Mouse (Mus musculus): ENCODE results near the gene Zfp612. TPM values are rescaled to one million over a fixed set of nuclear protein-coding genes. Genes with fewer than 3 reads are reported as not detected.

Gene Zfp612
- polyA plus RNA-seq, 1 experiment, result not detected

- Histone ChIP-seq H3K79me3 (ENCODE audit: low read depth) (no peaks in the 10 kb centered on the region), H3K36me3 (ENCODE audit: control insufficient read depth, insufficient read depth) (no peaks in the 10 kb centered on the region), H3K4me3 (ENCODE audit: insufficient read depth, poor library complexity, severe bottlenecking) (no peak within 1 kb of the TSS), H3K27me3 (ENCODE audit: control insufficient read depth, insufficient read depth, insufficient read length) (peaks cover 9% of the 10 kb centered on the region), H3K79me2 (ENCODE audit: control insufficient read depth, insufficient read depth) (no peaks in the 10 kb centered on the region), H3ac (ENCODE audit: control insufficient read depth, insufficient read length, low read depth) (no peak within 1 kb of the TSS)
- TF ChIP-seq MYOD1 (IDR thresholded peaks at IDR 0.05; ENCODE audit: control insufficient read depth, insufficient read length, low read depth), result no peak
- TF ChIP-seq MAX (IDR thresholded peaks at IDR 0.05), result no peak
- no peak for TF ChIP-seq USF1 (IDR thresholded peaks at IDR 0.05; ENCODE audit: low read depth)
- no peak for TF ChIP-seq FOSL1 (IDR thresholded peaks at IDR 0.05; ENCODE audit: insufficient read depth, low read length, poor library complexity, severe bottlenecking)
- TF ChIP-seq CTCF (IDR thresholded peaks at IDR 0.05; ENCODE audit: control insufficient read depth, insufficient read depth, insufficient read length), result no peak
- TF ChIP-seq MYOG (IDR thresholded peaks at IDR 0.05; ENCODE audit: control insufficient read depth, extremely low read depth, insufficient read length), result no peak
- no peak for TF ChIP-seq CEBPB (IDR thresholded peaks at IDR 0.05; ENCODE audit: low read depth)
These were observed 39.9 kb upstream of the Zfp612 start, which contains the start of gene Chst4 for GRCm38 (mm10) chr8:110039659-110040058. Chst4 (minus strand) TSS chr8:110039740.

- H3K36me3 ChIP-seq (ENCODE audit: control insufficient read depth, insufficient read depth), result no peaks in the 10 kb centered on the region
- no peaks in the 10 kb centered on the region for H3K79me3 ChIP-seq (ENCODE audit: low read depth)
- H3K27me3 ChIP-seq (ENCODE audit: control insufficient read depth, insufficient read depth, insufficient read length), result peaks cover 8% of the 10 kb centered on the region
- no peak overlapping the region for H3ac ChIP-seq (ENCODE audit: control insufficient read depth, insufficient read length, low read depth)
- no peak overlapping the region for H3K4me3 ChIP-seq (ENCODE audit: insufficient read depth, poor library complexity, severe bottlenecking)
- no peak for TF ChIP-seq MYOD1 (IDR thresholded peaks at IDR 0.05; ENCODE audit: control insufficient read depth, insufficient read length, low read depth)
- no peak for TF ChIP-seq CTCF (IDR thresholded peaks at IDR 0.05; ENCODE audit: control insufficient read depth, insufficient read depth, insufficient read length)
- TF ChIP-seq USF1 (IDR thresholded peaks at IDR 0.05; ENCODE audit: low read depth), result no peak
- no peak for TF ChIP-seq CEBPB (IDR thresholded peaks at IDR 0.05; ENCODE audit: low read depth)
- no peak for TF ChIP-seq MYOG (IDR thresholded peaks at IDR 0.05; ENCODE audit: control insufficient read depth, extremely low read depth, insufficient read length)
- TF ChIP-seq FOSL1 (IDR thresholded peaks at IDR 0.05; ENCODE audit: insufficient read depth, low read length, poor library complexity, severe bottlenecking), result no peak
- no peak for TF ChIP-seq MAX (IDR thresholded peaks at IDR 0.05)
- H3K79me2 ChIP-seq (ENCODE audit: control insufficient read depth, insufficient read depth), result no peaks in the 10 kb centered on the region
These were observed 39.0 kb upstream of the Zfp612 start for GRCm38 (mm10) chr8:110040509-110040908.

GRCm38 (mm10) chr8:110051208-110051607, 28.3 kb upstream of the Zfp612 start:
- Histone ChIP-seq H3K79me2 (ENCODE audit: control insufficient read depth, insufficient read depth) (no peaks in the 10 kb centered on the region), H3K79me3 (ENCODE audit: low read depth) (no peaks in the 10 kb centered on the region), H3K4me3 (ENCODE audit: insufficient read depth, poor library complexity, severe bottlenecking) (no peak overlapping the region), H3K36me3 (ENCODE audit: control insufficient read depth, insufficient read depth) (no peaks in the 10 kb centered on the region), H3ac (ENCODE audit: control insufficient read depth, insufficient read length, low read depth) (no peak overlapping the region), H3K27me3 (ENCODE audit: control insufficient read depth, insufficient read depth, insufficient read length) (peaks cover 28% of the 10 kb centered on the region)
- no peak for TF ChIP-seq CEBPB (IDR thresholded peaks at IDR 0.05; ENCODE audit: low read depth)
- no peak for TF ChIP-seq FOSL1 (IDR thresholded peaks at IDR 0.05; ENCODE audit: insufficient read depth, low read length, poor library complexity, severe bottlenecking)
- no peak for TF ChIP-seq CTCF (IDR thresholded peaks at IDR 0.05; ENCODE audit: control insufficient read depth, insufficient read depth, insufficient read length)
- TF ChIP-seq MYOD1 (IDR thresholded peaks at IDR 0.05; ENCODE audit: control insufficient read depth, insufficient read length, low read depth), result no peak
- no peak for TF ChIP-seq MYOG (IDR thresholded peaks at IDR 0.05; ENCODE audit: control insufficient read depth, extremely low read depth, insufficient read length)
- no peak for TF ChIP-seq MAX (IDR thresholded peaks at IDR 0.05)
- TF ChIP-seq USF1 (IDR thresholded peaks at IDR 0.05; ENCODE audit: low read depth), result no peak

- TF ChIP-seq MYOD1 (IDR thresholded peaks at IDR 0.05; ENCODE audit: control insufficient read depth, insufficient read length, low read depth) (no peak), CEBPB (IDR thresholded peaks at IDR 0.05; ENCODE audit: low read depth) (no peak), CTCF (IDR thresholded peaks at IDR 0.05; ENCODE audit: control insufficient read depth, insufficient read depth, insufficient read length) (no peak), MAX (IDR thresholded peaks at IDR 0.05) (no peak), FOSL1 (IDR thresholded peaks at IDR 0.05; ENCODE audit: insufficient read depth, low read length, poor library complexity, severe bottlenecking) (no peak), USF1 (IDR thresholded peaks at IDR 0.05; ENCODE audit: low read depth) (no peak), MYOG (IDR thresholded peaks at IDR 0.05; ENCODE audit: control insufficient read depth, extremely low read depth, insufficient read length) (no peak)
- Histone ChIP-seq H3K4me3 (ENCODE audit: insufficient read depth, poor library complexity, severe bottlenecking) (no peak overlapping the region), H3K27me3 (ENCODE audit: control insufficient read depth, insufficient read depth, insufficient read length) (peaks cover 28% of the 10 kb centered on the region), H3K79me2 (ENCODE audit: control insufficient read depth, insufficient read depth) (no peaks in the 10 kb centered on the region), H3K36me3 (ENCODE audit: control insufficient read depth, insufficient read depth) (no peaks in the 10 kb centered on the region), H3K79me3 (ENCODE audit: low read depth) (no peaks in the 10 kb centered on the region), H3ac (ENCODE audit: control insufficient read depth, insufficient read length, low read depth) (no peak overlapping the region)
These were observed 21.3 kb upstream of the Zfp612 start for GRCm38 (mm10) chr8:110058207-110058606.

- no peak for TF ChIP-seq USF1 (IDR thresholded peaks at IDR 0.05; ENCODE audit: low read depth)
- no peak for TF ChIP-seq CEBPB (IDR thresholded peaks at IDR 0.05; ENCODE audit: low read depth)
- no peak for TF ChIP-seq CTCF (IDR thresholded peaks at IDR 0.05; ENCODE audit: control insufficient read depth, insufficient read depth, insufficient read length)
- TF ChIP-seq MAX (IDR thresholded peaks at IDR 0.05), result no peak
- no peak for TF ChIP-seq FOSL1 (IDR thresholded peaks at IDR 0.05; ENCODE audit: insufficient read depth, low read length, poor library complexity, severe bottlenecking)
- TF ChIP-seq MYOD1 (IDR thresholded peaks at IDR 0.05; ENCODE audit: control insufficient read depth, insufficient read length, low read depth), result no peak
- TF ChIP-seq MYOG (IDR thresholded peaks at IDR 0.05; ENCODE audit: control insufficient read depth, extremely low read depth, insufficient read length), result no peak
- H3K4me3 ChIP-seq (ENCODE audit: insufficient read depth, poor library complexity, severe bottlenecking), result no peak overlapping the region
- H3K79me3 ChIP-seq (ENCODE audit: low read depth), result no peaks in the 10 kb centered on the region
- H3K27me3 ChIP-seq (ENCODE audit: control insufficient read depth, insufficient read depth, insufficient read length), result peaks cover 4% of the 10 kb centered on the region
- H3K79me2 ChIP-seq (ENCODE audit: control insufficient read depth, insufficient read depth), result no peaks in the 10 kb centered on the region
- no peaks in the 10 kb centered on the region for H3K36me3 ChIP-seq (ENCODE audit: control insufficient read depth, insufficient read depth)
- no peak overlapping the region for H3ac ChIP-seq (ENCODE audit: control insufficient read depth, insufficient read length, low read depth)
These were observed 15.4 kb upstream of the Zfp612 start for GRCm38 (mm10) chr8:110064161-110064560.
